Mouse (Mus musculus) intestine, postnatal 0 days (tissue): ENCODE measurements around the gene Arid5a. TPM values are rescaled to one million over a fixed set of nuclear protein-coding genes. Genes with fewer than 3 reads are reported as not detected.

Experiments
- ATAC-seq: fragments of 200-750 bp; cut with Nextera tagmentation; 2 replicates; pipeline ENCODE4 v1.8.0; 2017; ENCODE audit warnings: mild to moderate bottlenecking, moderate TSS enrichment, moderate library complexity
- H3K27ac ChIP-seq: fragments of 300-500 bp; sonication (generic); 2 replicates; pipeline ENCODE4 v1.5.1; 2014; ENCODE audit warnings: mild to moderate bottlenecking, low read depth, low read length, moderate library complexity
- H3K27me3 ChIP-seq: fragments of 300-500 bp; sonication (generic); replicated peaks from 2 replicates; pipeline ENCODE4 v1.6.1; 2014; ENCODE audit warnings: low read length, mixed read lengths; ENCODE audit not compliant: control insufficient read depth, insufficient read depth
- H3K36me3 ChIP-seq: fragments of 300-500 bp; sonication (generic); 2 replicates; pipeline ENCODE4 v1.6.1; 2014; ENCODE audit warnings: mild to moderate bottlenecking, moderate library complexity; ENCODE audit not compliant: control insufficient read depth, insufficient read depth
- H3K4me1 ChIP-seq: fragments of 300-500 bp; sonication (generic); replicated peaks from 2 replicates; pipeline ENCODE4 v1.6.1; 2014; ENCODE audit warnings: antibody characterized with exemption, low read length, mixed read lengths; ENCODE audit not compliant: control insufficient read depth, insufficient read depth
- H3K4me2 ChIP-seq: fragments of 300-500 bp; sonication (generic); replicated peaks from 2 replicates; pipeline ENCODE4 v1.6.1; 2014; ENCODE audit warnings: low read depth, mild to moderate bottlenecking, moderate library complexity
- H3K4me3 ChIP-seq: fragments of 300-500 bp; sonication (generic); 2 replicates; pipeline ENCODE4 v1.5.1; 2014; ENCODE audit warnings: low read depth, low read length
- H3K9ac ChIP-seq: fragments of 300-500 bp; sonication (generic); 2 replicates; pipeline ENCODE4 v1.6.1; 2014; ENCODE audit warnings: mild to moderate bottlenecking, low read depth, low read length
- H3K9me3 ChIP-seq: fragments of 300-500 bp; sonication (generic); 2 replicates; pipeline ENCODE4 v1.6.1; 2016; ENCODE audit warnings: mixed run types; ENCODE audit not compliant: control insufficient read depth
- CTCF ChIP-seq: sonication (generic); IDR thresholded peaks from 2 replicates; pipeline ENCODE4 v1.5.1; 2016; ENCODE audit warnings: low read depth, mild to moderate bottlenecking, control low read depth, antibody characterized with exemption, moderate library complexity
- WGBS: fragments of 180-500 bp; shearing (Covaris S2); extraction: QIAGEN DNeasy Blood & Tissue Kit; methylation state at CpG from one replicate; pipeline ENCODE4 v1.1.7; 2014; 5-methylcytosine and 5-hydroxymethylcytosine counted together
- microRNA-seq: library from miRNA; unstranded; fragments of <30 nt; microRNA quantifications from one replicate; pipeline ENCODE4, GENCODE M21; 2016
- polyA plus RNA-seq: library from polyadenylated mRNA; unstranded; fragments of >200 nt; fragmentation: Nextera tagmentation; extraction: Ambion mirVana; gene quantifications from 2 replicates; pipeline ENCODE4 v1.2.1, GENCODE M21; 2015

Arid5a gene
- polyA plus RNA-seq, 1 experiment from 2014 or later, result 3.6 TPM

DNA sequence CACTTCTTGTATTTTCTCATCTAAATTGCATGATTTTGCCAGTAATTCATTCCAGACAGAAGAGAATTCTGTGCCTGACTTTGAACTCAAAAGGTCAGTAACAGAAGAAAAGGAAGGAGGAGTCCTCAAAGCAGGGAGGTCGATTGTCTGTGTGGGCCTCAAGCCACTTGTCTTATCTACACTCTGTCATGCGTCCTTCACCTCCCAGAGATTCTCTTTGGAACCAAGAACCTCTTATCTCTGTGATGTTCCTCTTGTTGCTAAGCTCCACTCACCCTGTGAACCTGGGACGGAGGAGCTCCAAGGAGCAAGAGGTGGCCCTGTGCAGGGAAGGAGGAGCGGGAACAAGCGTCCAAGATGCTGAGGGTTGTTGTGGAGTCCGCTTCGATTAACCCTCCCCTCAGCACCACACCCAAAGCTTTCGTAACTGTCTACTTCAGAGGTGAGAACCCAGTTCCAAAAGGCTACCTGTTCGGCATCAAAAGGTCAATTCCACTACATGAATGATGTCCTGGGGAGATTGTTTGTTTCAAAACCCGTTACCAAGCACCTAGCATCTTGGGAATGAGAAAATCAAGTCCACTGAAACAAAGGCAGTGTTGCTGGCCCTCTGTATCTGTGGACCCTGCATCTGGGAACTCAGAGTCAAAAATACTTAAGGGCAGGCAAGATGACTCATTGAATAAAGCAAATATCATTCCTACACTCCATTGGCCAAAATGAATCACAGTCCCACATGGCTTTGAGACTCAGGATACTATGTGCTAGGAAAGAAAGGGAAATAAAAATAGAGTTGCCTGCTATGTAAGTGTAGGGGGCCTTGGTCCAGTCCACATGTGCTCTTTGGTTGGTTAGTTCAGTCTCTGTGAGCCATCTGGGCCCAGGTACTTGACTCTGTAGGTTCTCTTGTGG is 64.7 kb downstream of the Arid5a start, which contains the start of gene Fer1l5:
TSS of gene Fer1l5 (plus strand) at position 358 of the 912 bp plus-strand sequence.
- no peaks in the 10 kb centered on the region for H3K9me3 ChIP-seq
- no peak for TF ChIP-seq CTCF
- no peak within 1 kb of the TSS for H3K4me2 ChIP-seq
- WGBS, result 64% methylated on average over 10 of the region's 10 CpGs
- no peak for ATAC-seq
- no peak within 1 kb of the TSS for H3K9ac ChIP-seq
- H3K27me3 ChIP-seq, result no peaks in the 10 kb centered on the region
- peaks cover 5% of the 10 kb centered on the region; the same call in 1 of the 2 replicates for H3K4me1 ChIP-seq
- no peak within 1 kb of the TSS for H3K4me3 ChIP-seq
- H3K27ac ChIP-seq, result no peak within 1 kb of the TSS
- no peaks in the 10 kb centered on the region; the same call in 1 of the 2 replicates for H3K36me3 ChIP-seq

Small RNA genes within 50 kb of the gene (microRNA-seq; reads per million reads assigned to microRNA genes)
- not detected for gene Mir6898

Other genes starting within 250 kb of the Arid5a start
- 6.4 and 6.7 TPM in 2 replicates for gene Hs6st1, start 239.3 kb upstream of the Arid5a start, polyA plus RNA-seq
- gene Uggt1, start 63.0 kb upstream of the Arid5a start, polyA plus RNA-seq, result 21.8 and 22.8 TPM in 2 replicates
- 15.6 and 15.8 TPM in 2 replicates for gene Neurl3, start 33.1 kb upstream of the Arid5a start, polyA plus RNA-seq
- gene Kansl3, start 61.4 kb downstream of the Arid5a start, polyA plus RNA-seq, result 18.6 and 19.1 TPM in 2 replicates
- gene Fer1l5, start 64.6 kb downstream of the Arid5a start, polyA plus RNA-seq, result 0.13 and 0.17 TPM in 2 replicates
- 10.5 and 11.2 TPM in 2 replicates for gene Lman2l, start 137.5 kb downstream of the Arid5a start, polyA plus RNA-seq
- 17.4 and 18.4 TPM in 2 replicates for gene Cnnm4, start 163.9 kb downstream of the Arid5a start, polyA plus RNA-seq
- gene Cnnm3, start 204.1 kb downstream of the Arid5a start, polyA plus RNA-seq, result 2.5 and 2.6 TPM in 2 replicates
- 2.1 and 3.8 TPM in 2 replicates for gene Ankrd23, start 229.2 kb downstream of the Arid5a start, polyA plus RNA-seq
- gene Gm42417, start 231.7 kb downstream of the Arid5a start, polyA plus RNA-seq, result 0.22 TPM in 1 of 2 replicates, not detected in the other
- gene Ankrd39, start 239.7 kb downstream of the Arid5a start, polyA plus RNA-seq, result 15.0 and 18.5 TPM in 2 replicates